Mouse (Mus musculus): ENCODE measurements around the gene Slc25a3. TPM values are rescaled to one million over a fixed set of nuclear protein-coding genes. Genes with fewer than 3 reads are reported as not detected.

The Slc25a3 gene
- total RNA-seq, 1 experiment from 2014 or later, result 191 TPM

DNA sequence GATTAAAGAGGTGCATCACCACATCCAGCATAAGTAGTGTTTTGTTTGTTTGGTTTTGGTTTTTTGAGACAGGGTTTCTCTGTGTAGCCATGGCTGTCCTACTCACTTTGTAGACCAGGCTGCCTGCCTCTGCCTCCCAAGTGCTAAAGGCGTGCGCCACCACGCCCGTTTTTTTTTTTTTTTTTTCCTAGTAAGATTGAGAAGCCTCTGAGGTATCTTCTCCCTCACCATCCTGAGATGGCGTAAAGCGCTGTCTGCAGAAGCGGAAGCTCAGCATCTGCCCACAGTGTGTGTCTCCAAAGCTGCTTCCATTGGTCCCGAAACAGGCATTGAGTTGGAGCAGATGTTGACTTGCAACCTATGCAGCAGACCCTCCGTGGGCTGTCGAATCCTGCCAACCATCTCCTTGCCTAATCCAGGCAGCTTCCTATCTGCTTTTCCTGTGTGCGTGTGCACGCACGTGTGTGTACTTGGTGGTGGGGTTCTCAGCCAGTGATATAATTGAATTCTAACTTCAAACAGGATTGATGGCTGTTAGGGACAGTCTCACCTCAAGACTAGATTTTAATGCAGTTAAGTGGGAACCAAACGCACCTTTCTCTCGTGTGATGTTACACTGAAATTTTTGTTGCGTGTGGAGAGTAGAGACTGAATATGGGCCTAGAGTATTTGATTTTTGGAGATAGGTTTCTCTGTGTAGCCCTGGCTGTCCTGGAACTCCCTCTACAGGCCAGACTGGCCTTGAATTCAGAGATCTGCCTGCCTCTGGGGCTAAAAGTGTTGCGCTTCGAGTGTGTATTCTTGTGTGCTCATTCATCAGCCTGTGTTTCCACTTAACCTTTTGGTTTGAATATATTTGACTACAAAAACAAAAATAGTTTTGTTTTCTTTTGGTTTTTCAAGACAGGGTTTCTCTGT is 19.7 kb upstream of the Slc25a3 start:
- ATAC-seq (replicated peaks; ENCODE audit: insufficient number of reproducible peaks, low FRiP score, low TSS enrichment, poor library complexity, severe bottlenecking), result no peak

DNA sequence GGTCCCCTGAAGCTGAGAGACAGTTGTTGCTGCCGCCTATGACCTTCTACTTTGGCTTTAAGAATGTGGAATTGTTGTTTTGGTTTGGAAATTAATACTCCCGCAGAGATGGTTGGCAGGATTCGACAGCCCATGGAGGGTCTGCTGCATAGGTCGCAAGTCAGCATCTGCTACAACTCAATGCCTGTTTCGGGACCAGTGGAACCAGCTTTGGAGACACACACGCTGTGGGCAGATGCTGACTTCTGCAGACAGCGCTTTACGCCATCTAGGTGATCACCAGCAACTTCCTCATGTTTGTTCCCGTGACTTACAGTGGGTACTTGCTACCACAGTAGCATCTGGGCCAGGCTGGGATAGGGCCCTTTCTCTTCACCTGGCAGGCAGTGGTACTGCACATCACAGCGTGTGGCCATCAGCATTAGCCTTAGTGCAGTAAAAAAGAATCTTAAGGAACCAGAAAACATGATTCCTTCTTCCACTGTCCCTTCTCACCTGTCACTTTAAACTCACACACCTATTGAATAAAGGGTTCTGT is 18.9 kb upstream of the Slc25a3 start:
- ATAC-seq (replicated peaks; ENCODE audit: insufficient number of reproducible peaks, low FRiP score, low TSS enrichment, poor library complexity, severe bottlenecking), result peak; percentile 44

DNA sequence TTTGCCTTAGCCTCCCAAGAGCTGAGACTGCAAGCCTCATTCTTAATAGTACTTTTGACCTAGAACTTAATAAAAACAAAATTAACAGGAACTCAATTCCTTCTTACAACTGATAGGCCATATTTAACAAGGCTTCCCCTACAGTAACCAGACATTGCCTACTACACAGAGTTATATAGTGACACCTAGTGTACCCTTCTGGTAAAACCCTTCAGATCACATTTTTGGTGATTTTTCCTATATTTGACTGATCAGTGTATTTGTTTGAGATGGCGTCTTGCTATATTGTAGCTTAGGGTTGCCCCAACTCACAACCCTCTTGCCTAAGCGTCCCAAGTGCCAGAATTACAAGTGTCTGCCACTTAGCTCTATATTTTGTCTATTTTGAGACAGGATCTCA is 17.7 kb upstream of the Slc25a3 start:
- ATAC-seq (replicated peaks; ENCODE audit: insufficient number of reproducible peaks, low FRiP score, low TSS enrichment, poor library complexity, severe bottlenecking), result peak; percentile 63; the same call in 1 of the 2 replicates

- ATAC-seq (replicated peaks; ENCODE audit: insufficient number of reproducible peaks, low FRiP score, low TSS enrichment, poor library complexity, severe bottlenecking), result no peak
These were observed 15.4 kb upstream of the Slc25a3 start for GRCm38 (mm10) chr10:91139148-91139766.

DNA sequence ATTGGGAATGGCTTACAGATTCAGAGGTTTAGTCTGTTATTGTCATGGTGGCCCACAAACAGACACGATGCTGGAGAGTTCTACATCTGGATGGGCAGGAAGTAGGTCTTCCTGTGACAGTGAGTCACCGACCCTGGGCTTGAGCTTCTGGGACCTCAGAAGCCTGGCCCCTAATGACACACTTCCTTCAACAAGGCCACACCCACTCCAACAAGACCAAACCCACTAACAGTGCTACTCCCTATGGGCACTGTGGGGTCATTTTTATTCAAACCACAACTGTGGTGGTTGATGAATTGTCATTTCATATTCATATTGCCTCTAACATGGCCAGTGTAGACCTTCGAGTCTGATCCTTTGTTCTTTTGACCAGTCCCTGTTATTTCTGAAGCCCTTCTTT is 14.5 kb upstream of the Slc25a3 start:
- ATAC-seq (replicated peaks; ENCODE audit: insufficient number of reproducible peaks, low FRiP score, low TSS enrichment, poor library complexity, severe bottlenecking), result peak; percentile 73

- peak; percentile 71 for ATAC-seq (replicated peaks; ENCODE audit: insufficient number of reproducible peaks, low FRiP score, low TSS enrichment, poor library complexity, severe bottlenecking)
These were observed 13.5 kb upstream of the Slc25a3 start for GRCm38 (mm10) chr10:91137400-91137799.

DNA sequence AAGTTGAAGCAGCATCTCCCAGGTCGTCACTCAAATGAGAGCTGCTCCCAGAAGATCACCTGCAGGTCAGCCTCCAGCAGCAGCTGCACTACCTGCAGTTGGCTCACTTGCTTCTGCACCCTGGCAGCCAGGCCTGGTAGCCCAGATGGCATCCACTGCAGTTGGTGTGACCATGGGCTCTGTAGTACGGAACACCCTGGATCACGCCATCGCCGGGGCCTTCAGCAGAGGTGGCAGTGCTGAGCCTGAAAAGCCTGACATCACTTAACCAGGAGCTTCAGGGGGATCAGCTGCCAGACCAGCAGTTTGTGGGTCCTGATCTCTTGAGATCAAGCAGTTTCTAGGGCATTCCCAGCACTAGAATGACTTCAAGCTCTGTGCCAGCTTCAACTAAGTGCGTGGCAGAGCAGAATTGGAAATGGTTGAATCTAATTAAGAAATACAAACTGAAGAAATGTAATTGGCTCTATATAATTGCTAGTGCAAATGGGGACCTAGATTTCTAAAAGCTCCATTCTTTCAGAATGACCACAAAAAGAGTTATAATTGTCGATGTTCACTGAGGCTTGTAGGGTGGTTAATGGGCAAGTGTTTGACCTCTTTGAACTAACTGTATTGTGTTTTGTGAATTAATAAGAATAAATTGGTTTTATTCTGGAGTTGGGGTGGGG is 11.6 kb upstream of the Slc25a3 start:
- ATAC-seq (replicated peaks; ENCODE audit: insufficient number of reproducible peaks, low FRiP score, low TSS enrichment, poor library complexity, severe bottlenecking), result no peak

DNA sequence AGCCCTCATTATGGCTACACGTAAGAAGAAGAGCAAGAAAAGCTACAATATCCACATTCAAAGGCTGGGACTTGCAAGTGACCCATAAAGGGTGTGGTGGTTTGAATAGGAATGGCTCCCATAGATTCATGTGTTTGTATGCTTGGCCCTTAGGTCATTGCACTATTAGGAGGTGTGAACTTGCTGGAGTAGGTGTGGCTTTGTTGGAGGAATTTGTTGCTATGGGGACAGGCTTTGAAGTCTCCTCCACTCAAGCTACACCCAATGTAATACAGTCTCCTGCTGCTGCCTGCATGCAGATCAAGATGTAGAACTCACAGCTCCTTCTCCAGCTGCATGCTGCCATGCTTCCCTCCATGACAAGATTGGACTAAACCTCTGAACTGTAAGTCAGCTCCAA is 7.7 kb upstream of the Slc25a3 start:
- ATAC-seq (replicated peaks; ENCODE audit: insufficient number of reproducible peaks, low FRiP score, low TSS enrichment, poor library complexity, severe bottlenecking), result no peak

GRCm38 (mm10) chr10:91130792-91131191 is 6.9 kb upstream of the Slc25a3 start:
- ATAC-seq (replicated peaks; ENCODE audit: insufficient number of reproducible peaks, low FRiP score, low TSS enrichment, poor library complexity, severe bottlenecking), result no peak

GRCm38 (mm10) chr10:91128551-91129160 is 4.8 kb upstream of the Slc25a3 start:
- ATAC-seq (replicated peaks; ENCODE audit: insufficient number of reproducible peaks, low FRiP score, low TSS enrichment, poor library complexity, severe bottlenecking), result no peak

DNA sequence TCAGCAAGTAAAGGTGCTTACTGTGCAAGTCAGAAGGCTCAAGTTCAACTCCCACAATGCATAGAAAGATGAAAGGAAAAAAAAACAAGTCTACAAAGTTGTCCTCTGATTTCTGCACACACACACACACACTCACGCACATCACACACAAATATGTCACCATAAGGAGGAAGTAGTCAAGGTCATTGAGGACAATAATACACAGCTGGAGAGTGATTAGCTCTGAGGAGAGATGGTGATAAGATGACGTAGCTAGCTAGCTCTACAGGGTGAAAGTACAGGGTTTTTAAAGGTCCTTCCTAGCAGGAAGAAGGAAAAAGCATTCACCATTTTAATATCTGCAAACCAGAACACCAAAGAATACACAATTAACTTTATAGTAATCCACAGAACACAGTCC is 3.5 kb upstream of the Slc25a3 start:
- no peak for ATAC-seq (replicated peaks; ENCODE audit: insufficient number of reproducible peaks, low FRiP score, low TSS enrichment, poor library complexity, severe bottlenecking)

DNA sequence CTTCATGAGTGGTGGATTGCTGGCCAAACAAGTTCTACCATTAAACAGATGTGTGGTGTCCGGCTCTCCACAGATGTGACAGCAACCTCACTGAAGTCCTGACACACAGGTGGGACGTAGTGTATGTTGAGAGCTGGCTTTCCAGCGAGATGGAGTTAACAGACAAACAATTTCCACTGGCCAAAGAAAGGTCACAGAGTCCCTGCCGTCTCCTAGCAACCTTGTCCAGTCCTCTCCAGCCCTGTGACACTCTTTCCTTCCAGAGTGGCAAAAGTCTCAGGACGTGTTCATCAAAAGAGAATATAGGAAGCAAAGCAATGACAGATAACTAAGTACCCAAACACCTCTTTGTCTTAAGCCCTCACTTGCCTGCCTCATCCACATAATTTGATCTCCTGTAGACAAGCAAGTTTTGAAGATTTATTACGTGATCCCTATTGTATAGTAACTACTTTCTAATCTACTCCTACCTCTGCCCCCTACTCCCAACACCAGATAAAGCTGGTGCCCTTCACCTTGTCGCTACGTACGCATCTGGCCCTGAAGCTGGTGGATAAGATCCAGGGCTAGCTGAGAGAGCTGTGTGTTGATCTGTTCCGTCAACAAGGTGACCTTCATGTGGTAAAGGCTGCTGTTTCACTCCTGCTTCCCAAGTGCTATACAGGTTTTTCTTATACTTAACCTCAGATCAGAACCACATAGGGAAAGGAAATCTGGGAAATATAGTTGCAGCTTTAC is 2.9 kb upstream of the Slc25a3 start:
- no peak for ATAC-seq (replicated peaks; ENCODE audit: insufficient number of reproducible peaks, low FRiP score, low TSS enrichment, poor library complexity, severe bottlenecking)

DNA sequence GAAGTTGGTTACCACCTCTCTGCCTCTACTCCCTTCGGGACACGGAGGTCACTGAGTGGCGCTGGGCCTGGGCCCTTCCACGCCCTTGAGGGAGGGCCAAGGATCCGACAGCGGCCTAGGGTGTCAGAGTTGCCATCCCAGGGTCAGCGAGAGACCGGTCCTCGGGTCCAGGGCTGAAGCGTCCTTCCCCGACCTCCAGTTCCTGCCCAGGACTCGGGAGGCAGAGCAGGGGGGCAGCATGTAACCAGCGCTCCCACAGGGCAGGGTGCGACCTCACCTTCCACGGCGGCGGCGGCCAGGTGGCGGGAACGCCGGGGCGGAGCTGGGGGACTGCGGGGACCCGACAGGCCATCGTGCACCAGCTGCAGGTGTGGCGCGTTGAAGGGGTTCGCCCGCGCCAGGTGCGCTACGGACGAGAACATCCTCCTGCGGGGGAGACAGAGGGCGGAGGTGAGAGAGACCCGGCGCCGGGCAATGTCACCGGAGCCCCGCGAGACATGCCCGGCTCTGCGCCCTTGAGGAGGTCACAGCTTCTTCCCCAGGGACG is 505 bp downstream of the Slc25a3 start:
- ATAC-seq (replicated peaks; ENCODE audit: insufficient number of reproducible peaks, low FRiP score, low TSS enrichment, poor library complexity, severe bottlenecking), result peak; percentile 32

GRCm38 (mm10) chr10:91122646-91123045 is 1.2 kb downstream of the Slc25a3 start:
- ATAC-seq (replicated peaks; ENCODE audit: insufficient number of reproducible peaks, low FRiP score, low TSS enrichment, poor library complexity, severe bottlenecking), result no peak

- 0 out of 2 replicates have a peak, but pooled peaks have one; percentile 34 for ATAC-seq (replicated peaks; ENCODE audit: insufficient number of reproducible peaks, low FRiP score, low TSS enrichment, poor library complexity, severe bottlenecking)
These were observed 6.9 kb downstream of the Slc25a3 start for GRCm38 (mm10) chr10:91116958-91117357.

GRCm38 (mm10) chr10:91109841-91110240 is 14.0 kb downstream of the Slc25a3 start:
- no peak for ATAC-seq (replicated peaks; ENCODE audit: insufficient number of reproducible peaks, low FRiP score, low TSS enrichment, poor library complexity, severe bottlenecking)

GRCm38 (mm10) chr10:91105981-91106380 is 17.9 kb downstream of the Slc25a3 start:
- no peak for ATAC-seq (replicated peaks; ENCODE audit: insufficient number of reproducible peaks, low FRiP score, low TSS enrichment, poor library complexity, severe bottlenecking)
